Mouse (Mus musculus): ENCODE data around the gene Man1a2. TPM values are rescaled to one million over a fixed set of nuclear protein-coding genes. Genes with fewer than 3 reads are reported as not detected.

Man1a2 gene
- total and polyA plus RNA-seq, 2 experiments from 2014 or later, result 17.7 to 35.0 TPM

- H3K27ac ChIP-seq (ENCODE audit: low read depth), result no peak overlapping the region
- WGBS, result 83% methylated on average over 11 of the region's 11 CpGs
- H3K9ac ChIP-seq (replicated peaks; ENCODE audit: low read depth, low read length), result no peak overlapping the region
- no peak overlapping the region for H3K4me2 ChIP-seq (ENCODE audit: low read depth, low read length)
- no peak overlapping the region for H3K4me3 ChIP-seq (ENCODE audit: low read depth, low read length)
- DNase-seq (ENCODE audit: low spot score) (no peak), ATAC-seq (ENCODE audit: insufficient read depth, low read depth) (no peak)
- peaks cover 15% of the 10 kb centered on the region for H3K9me3 ChIP-seq (replicated peaks; ENCODE audit: control insufficient read depth, low read length)
- no peaks in the 10 kb centered on the region for H3K27me3 ChIP-seq (ENCODE audit: control insufficient read depth, insufficient read depth, low read length)
- no peaks in the 10 kb centered on the region for H3K36me3 ChIP-seq (replicated peaks; ENCODE audit: control insufficient read depth, insufficient read depth, low read length)
- 0 out of 2 replicates have a peak, but pooled peaks cover 3% of the 10 kb centered on the region for H3K4me1 ChIP-seq (ENCODE audit: control insufficient read depth, insufficient read depth)
- TF ChIP-seq EP300 (IDR thresholded peaks at IDR 0.05; ENCODE audit: low read depth), result no peak
- TF ChIP-seq CTCF (IDR thresholded peaks at IDR 0.05; ENCODE audit: low read depth), result no peak
Measured at GRCm38 (mm10) chr3:100725960-100726674, 40.8 kb upstream of the Man1a2 start.

DNA sequence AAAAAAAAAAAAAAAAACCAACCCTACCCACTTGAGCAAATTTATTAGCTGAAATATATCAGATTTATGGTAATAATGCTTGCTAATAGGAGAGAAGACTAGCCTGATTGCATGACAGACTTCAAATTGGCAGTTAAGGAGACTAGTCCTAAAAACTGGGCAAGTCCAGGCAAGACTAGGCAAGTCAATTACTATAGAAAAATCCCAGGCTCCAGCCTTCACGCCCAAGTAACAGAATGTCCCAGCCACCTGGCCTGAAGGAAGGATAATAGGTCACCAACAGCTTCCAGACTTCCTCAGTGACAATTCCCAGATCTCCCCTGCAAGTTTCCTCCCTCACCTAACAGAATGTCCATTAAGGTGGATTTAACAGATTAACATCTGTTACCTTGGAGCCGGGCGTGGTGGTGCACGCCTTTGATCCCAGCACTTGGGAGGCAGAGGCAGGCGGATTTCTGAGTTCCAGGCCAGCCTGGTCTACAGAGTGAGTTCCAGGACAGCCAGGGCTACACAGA lies 35.5 kb upstream of the Man1a2 start:
- no peak for ATAC-seq (ENCODE audit: insufficient read depth, low read depth)
- Histone ChIP-seq H3K36me3 (replicated peaks; ENCODE audit: control insufficient read depth, insufficient read depth, low read length) (no peaks in the 10 kb centered on the region), H3K9me3 (replicated peaks; ENCODE audit: control insufficient read depth, low read length) (peaks cover 15% of the 10 kb centered on the region), H3K4me2 (ENCODE audit: low read depth, low read length) (no peak overlapping the region), H3K27me3 (ENCODE audit: control insufficient read depth, insufficient read depth, low read length) (no peaks in the 10 kb centered on the region), H3K4me3 (ENCODE audit: low read depth, low read length) (no peak overlapping the region), H3K27ac (ENCODE audit: low read depth) (no peak overlapping the region), H3K4me1 (ENCODE audit: control insufficient read depth, insufficient read depth) (0 out of 2 replicates have a peak, but pooled peaks cover 9% of the 10 kb centered on the region), H3K9ac (replicated peaks; ENCODE audit: low read depth, low read length) (no peak overlapping the region)
- no peak for DNase-seq (ENCODE audit: low spot score)
- TF ChIP-seq EP300 (IDR thresholded peaks at IDR 0.05; ENCODE audit: low read depth) (no peak), CTCF (IDR thresholded peaks at IDR 0.05; ENCODE audit: low read depth) (no peak)
- WGBS, result 93% methylated on average over 5 of the region's 5 CpGs

GRCm38 (mm10) chr3:100716241-100716640 lies 30.9 kb upstream of the Man1a2 start:
- Histone ChIP-seq H3K36me3 (replicated peaks; ENCODE audit: control insufficient read depth, insufficient read depth, low read length) (no peaks in the 10 kb centered on the region), H3K27me3 (ENCODE audit: control insufficient read depth, insufficient read depth, low read length) (no peaks in the 10 kb centered on the region), H3K27ac (ENCODE audit: low read depth) (peak overlapping the region; percentile 30; the same call in 1 of the 2 replicates), H3K4me2 (ENCODE audit: low read depth, low read length) (no peak overlapping the region), H3K9ac (replicated peaks; ENCODE audit: low read depth, low read length) (no peak overlapping the region), H3K9me3 (replicated peaks; ENCODE audit: control insufficient read depth, low read length) (no peaks in the 10 kb centered on the region), H3K4me3 (ENCODE audit: low read depth, low read length) (no peak overlapping the region), H3K4me1 (ENCODE audit: control insufficient read depth, insufficient read depth) (peaks cover 17% of the 10 kb centered on the region)
- TF ChIP-seq EP300 (IDR thresholded peaks at IDR 0.05; ENCODE audit: low read depth) (no peak), CTCF (IDR thresholded peaks at IDR 0.05; ENCODE audit: low read depth) (no peak)
- WGBS, result 30% methylated on average over 7 of the region's 7 CpGs
- DNase-seq (ENCODE audit: low spot score), result no peak
- no peak for ATAC-seq (ENCODE audit: insufficient read depth, low read depth)

DNA sequence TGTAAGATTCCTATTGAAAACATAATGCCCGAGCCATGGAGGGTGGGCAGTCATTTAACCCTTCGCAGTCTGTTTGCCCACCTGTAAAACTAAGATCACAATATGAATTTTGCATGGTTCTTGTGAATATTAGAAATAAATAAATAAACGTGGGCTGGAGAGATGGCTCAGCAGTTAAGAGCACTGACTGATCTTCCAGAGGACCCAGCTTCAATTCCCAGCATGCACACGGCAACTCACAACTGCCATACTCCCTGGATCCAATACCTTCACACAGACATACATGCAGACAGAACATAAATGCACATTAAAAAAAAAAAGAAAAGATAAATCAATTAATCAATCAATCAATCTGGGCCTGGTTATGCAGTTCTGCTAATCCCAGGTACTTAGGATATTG lies 30.1 kb upstream of the Man1a2 start:
- WGBS, result 30% methylated on average over 4 of the region's 4 CpGs

GRCm38 (mm10) chr3:100713142-100714005 lies 28.1 kb upstream of the Man1a2 start:
- no peak for TF ChIP-seq CTCF (IDR thresholded peaks at IDR 0.05; ENCODE audit: low read depth)
- TF ChIP-seq EP300 (IDR thresholded peaks at IDR 0.05; ENCODE audit: low read depth), result no peak
- Histone ChIP-seq H3K27ac (ENCODE audit: low read depth) (no peak overlapping the region), H3K9me3 (replicated peaks; ENCODE audit: control insufficient read depth, low read length) (no peaks in the 10 kb centered on the region), H3K4me2 (ENCODE audit: low read depth, low read length) (no peak overlapping the region), H3K27me3 (ENCODE audit: control insufficient read depth, insufficient read depth, low read length) (no peaks in the 10 kb centered on the region), H3K9ac (replicated peaks; ENCODE audit: low read depth, low read length) (no peak overlapping the region), H3K4me1 (ENCODE audit: control insufficient read depth, insufficient read depth) (peaks cover 17% of the 10 kb centered on the region), H3K4me3 (ENCODE audit: low read depth, low read length) (no peak overlapping the region), H3K36me3 (replicated peaks; ENCODE audit: control insufficient read depth, insufficient read depth, low read length) (no peaks in the 10 kb centered on the region)
- DNase-seq (ENCODE audit: low spot score) (no peak), ATAC-seq (ENCODE audit: insufficient read depth, low read depth) (no peak)
- WGBS, result 56% methylated on average over 11 of the region's 11 CpGs

More for the DNA sequence above, 30.1 kb upstream of the Man1a2 start:
- no peak for ATAC-seq (ENCODE audit: insufficient read depth, low read depth)
- no peaks in the 10 kb centered on the region for H3K9me3 ChIP-seq (replicated peaks; ENCODE audit: control insufficient read depth, low read length)
- no peaks in the 10 kb centered on the region for H3K27me3 ChIP-seq (ENCODE audit: control insufficient read depth, insufficient read depth, low read length)
- no peak overlapping the region for H3K27ac ChIP-seq (ENCODE audit: low read depth)
- no peak overlapping the region for H3K4me3 ChIP-seq (ENCODE audit: low read depth, low read length)
- TF ChIP-seq CTCF (IDR thresholded peaks at IDR 0.05; ENCODE audit: low read depth), result no peak
- TF ChIP-seq EP300 (IDR thresholded peaks at IDR 0.05; ENCODE audit: low read depth), result no peak
- DNase-seq (ENCODE audit: low spot score), result no peak
- no peaks in the 10 kb centered on the region for H3K36me3 ChIP-seq (replicated peaks; ENCODE audit: control insufficient read depth, insufficient read depth, low read length)
- H3K4me1 ChIP-seq (ENCODE audit: control insufficient read depth, insufficient read depth), result peaks cover 17% of the 10 kb centered on the region
- H3K9ac ChIP-seq (replicated peaks; ENCODE audit: low read depth, low read length), result no peak overlapping the region
- H3K4me2 ChIP-seq (ENCODE audit: low read depth, low read length), result peak overlapping the region; percentile 23; the same call in 1 of the 2 replicates

All from heart, postnatal 0 days (tissue).